Mouse (Mus musculus) spleen, postnatal 36 days (tissue): ENCODE results near the gene Nsun3.

Experiments used
- DNase-seq, 2 experiments: peaks; one replicate each; pipeline ENCODE4 v3.0.0; 2022; ENCODE audit warnings: low spot score in 2 of 2, mixed read lengths in 1 of 2

Gene Nsun3

DNA sequence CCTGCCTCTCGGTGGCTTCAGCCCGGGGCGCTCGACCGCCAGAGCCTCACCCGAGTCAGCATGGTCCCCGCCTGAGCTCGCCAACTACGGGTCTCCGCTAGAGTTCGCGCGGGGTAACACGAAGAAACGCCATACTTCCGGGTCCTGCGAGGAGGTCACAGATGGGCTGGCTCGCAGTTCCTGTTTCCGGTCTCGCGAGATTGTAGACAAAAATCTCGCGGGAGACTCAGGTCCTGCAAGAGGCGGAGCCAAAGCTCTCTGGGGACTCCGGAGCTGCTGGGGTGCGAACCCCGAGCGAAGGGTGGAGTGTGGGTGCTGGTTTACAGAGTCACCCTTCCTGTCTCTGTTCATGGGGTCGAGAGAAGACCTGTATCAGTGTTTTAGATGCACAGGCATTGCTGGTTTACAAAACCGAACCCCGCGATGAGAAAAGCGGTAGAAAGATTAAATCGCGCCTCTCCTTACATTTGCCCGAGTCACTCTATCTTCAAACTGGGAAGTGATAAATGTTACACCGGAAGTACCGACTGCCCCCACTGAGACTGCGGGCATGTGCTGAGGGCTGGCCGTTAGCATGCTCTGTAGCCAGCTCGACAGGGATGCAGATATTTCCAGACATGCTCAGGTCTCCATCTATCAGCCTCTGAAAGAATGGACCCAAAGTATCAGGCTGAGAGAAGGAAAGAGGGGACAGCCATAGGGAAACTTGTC lies at the start of gene Nsun3:
Gene Nsun3, minus strand, starts transcription at position 198 of the 711 bp plus-strand sequence.
- peak; percentile 94 to 95 for DNase-seq

DNA sequence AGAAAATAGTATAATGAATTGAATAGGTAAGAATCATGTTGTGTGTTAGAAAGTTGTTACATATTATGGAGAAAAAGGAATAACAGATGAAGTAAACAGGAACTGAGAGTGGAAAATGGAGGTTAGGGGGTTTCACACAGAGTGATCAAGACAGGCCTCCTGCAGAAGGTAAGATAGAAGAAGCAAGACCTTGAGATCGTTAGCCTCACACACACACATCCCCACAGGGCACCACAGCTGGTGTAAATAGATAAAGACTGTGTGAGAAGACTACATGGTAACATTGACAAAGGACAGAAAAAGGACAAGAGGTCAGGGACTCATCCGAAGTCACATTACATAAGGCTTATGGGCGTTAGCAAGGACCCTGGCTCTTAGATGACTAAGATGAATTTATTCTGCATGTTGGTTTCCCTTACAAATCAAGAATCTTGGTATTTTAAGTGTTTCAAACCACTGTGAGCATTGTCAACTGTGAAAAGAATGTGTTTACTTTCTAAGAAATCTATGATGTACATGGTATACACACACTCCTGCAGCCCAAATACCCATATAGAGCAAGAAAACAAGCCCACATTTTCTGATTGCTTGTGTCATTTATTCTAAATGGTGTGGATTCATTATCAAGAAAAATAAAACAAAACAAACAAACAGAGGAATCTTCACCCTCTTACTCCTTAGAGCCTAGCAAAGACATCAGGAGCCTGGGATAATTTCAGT lies 47.6 kb upstream of the Nsun3 start:
- peak; percentile 8 to 22 for DNase-seq

DNA sequence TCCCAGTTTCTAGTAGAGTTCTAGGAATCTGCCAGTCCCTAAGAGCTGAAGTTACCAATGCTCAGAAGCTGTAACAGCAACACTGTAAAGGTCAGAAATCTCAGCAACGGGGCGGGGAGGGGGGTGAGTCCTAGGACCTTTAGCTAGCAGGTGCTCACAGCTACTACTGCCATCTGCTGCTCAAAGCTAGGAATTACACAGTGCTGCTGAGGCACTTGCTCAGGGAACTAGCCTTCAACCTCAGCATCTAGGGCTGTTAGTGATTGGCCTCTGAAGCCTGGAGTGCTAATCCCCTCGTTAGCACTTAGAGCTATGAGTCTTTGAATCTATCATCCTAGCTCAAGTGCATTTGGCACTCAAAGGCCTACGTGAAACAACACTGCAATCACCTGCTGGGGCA lies 45.9 kb upstream of the Nsun3 start:
- peak; percentile 20 to 34 for DNase-seq

DNA sequence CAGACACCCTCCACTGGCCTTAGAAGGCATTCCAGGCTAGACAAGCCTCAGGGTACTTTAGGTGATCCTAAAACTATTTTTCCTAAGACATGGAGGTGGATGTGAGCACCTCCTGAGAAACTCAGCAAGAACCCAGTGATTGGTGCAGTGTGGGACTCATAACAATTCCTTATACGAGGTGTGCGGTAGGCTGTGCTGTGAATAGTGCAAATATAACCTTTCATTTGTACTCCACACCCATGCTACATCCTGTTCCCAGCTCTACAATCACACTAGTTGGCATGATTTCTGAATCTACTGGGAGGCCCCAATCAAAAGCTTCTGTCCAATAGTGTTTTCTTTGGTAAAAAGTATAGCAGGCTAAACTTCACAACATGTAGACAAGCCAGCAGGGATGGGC lies 45.4 kb upstream of the Nsun3 start:
- no peak for DNase-seq

DNA sequence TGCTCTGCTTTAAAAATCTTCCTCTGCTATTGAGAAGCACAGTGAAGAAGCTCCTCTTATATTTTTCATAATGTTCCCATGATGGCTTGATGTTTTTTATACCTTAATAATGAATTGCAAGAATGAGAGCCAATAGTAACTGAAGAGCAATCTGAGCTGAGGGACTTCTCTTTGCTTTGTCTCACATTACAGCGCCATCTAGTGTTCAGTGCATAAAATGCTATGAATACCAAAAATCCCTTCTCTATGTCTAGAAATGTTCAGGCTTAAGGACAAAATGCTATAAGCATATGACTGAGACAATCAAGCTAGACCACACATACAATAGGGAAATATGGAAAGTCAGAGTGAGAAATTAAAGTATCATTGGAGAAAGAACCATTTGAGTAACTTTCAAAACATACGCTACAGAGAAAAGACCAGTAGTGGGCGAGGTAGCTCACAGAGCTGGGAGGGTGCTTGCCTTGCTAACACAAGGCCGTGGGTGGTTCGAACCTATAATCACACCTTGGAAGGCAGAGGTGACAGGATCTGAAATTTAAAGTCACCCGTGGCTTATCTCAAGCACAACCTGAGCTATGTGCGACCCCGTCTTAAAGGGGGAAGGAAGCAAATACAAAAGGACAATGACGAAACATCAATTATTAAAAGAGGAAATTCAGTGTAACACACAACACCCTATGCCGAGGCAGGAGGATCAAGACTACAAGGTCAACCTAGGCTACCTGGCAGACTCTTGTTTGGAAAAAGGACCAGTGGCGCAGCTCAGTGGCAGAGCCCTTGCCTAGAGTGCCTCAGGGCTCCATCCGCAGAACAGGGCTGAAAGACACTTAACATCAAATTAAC lies 39.8 kb upstream of the Nsun3 start:
- peak; percentile 2 to 22 for DNase-seq

DNA sequence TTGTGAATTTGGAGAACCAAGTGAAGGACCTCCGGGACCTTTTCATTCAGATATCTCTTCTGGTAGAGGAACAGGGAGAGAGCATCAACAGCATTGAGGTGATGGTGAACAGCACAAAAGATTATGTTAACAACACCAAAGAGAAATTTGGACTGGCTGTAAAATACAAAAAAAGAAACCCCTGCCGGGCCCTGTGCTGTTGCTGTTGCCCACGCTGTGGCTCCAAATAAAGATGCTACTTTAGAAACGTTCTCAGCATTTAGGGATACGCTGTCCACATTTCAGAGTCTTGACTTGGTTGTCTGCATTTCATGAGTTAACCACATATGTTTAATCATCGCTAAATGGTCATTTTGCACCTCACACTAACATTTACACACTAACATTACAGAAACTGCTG lies 35.9 kb upstream of the Nsun3 start:
- DNase-seq = no peak

DNA sequence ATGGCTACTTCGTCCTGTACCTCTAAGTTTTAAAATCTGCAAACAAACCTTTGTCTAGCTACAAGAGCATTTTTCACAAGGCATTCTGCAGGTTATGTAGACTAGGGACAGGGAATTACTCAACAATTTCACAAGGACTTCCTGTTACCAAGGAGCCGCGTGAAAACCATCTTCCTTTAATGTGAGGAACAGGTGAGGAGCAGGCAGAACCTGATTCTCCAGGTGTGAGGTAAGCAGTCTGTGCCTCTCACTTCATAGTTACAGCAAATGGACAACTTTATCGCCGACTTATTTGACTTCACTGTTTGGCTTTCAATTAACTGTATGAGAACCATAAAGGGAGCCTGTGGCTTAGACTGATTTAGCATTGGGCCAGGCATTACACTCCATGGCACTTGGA lies 27.9 kb upstream of the Nsun3 start, which contains the start of gene Stx19:
Gene Stx19, plus strand, starts transcription at position 186 of the 400 bp plus-strand sequence.
- no peak for DNase-seq

DNA sequence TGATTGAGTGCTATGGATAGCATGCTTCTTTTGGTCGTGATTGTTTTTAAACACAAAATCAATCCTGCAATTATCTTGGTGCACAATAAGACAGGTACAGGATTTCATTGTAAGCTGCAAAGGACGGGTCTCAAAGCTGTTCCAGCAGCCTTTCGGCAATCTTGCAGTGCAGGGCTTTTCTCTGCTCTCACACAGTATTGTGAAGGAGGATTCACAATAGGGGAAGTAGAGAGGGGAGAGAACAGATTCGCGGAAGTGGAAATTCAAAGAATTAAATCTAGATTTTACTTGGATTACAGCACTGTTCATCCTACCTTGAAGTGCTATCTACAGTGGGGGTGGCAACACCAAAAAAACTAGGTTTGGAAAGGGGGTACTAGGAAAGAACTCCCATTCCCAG lies 27.2 kb upstream of the Nsun3 start:
- DNase-seq = no peak

DNA sequence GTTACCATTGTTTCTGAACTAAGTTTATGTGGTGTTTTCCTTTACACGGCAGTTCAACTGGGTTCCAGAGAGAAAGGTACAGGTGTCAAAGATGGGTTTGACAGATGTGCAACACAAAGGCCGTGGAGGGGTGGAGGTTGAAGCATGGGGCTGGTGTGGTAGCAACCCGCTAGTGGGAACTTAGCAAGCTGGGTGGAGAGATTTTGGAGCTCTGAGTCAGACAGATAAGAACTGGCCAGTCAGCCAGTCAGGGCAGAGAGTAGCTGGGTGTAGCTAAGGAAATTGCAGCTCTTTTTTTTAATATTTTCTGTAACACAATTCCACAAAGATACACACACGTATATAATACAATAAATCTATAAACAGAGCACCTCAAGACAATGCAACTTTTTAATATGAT lies 24.2 kb upstream of the Nsun3 start:
- no peak for DNase-seq

DNA sequence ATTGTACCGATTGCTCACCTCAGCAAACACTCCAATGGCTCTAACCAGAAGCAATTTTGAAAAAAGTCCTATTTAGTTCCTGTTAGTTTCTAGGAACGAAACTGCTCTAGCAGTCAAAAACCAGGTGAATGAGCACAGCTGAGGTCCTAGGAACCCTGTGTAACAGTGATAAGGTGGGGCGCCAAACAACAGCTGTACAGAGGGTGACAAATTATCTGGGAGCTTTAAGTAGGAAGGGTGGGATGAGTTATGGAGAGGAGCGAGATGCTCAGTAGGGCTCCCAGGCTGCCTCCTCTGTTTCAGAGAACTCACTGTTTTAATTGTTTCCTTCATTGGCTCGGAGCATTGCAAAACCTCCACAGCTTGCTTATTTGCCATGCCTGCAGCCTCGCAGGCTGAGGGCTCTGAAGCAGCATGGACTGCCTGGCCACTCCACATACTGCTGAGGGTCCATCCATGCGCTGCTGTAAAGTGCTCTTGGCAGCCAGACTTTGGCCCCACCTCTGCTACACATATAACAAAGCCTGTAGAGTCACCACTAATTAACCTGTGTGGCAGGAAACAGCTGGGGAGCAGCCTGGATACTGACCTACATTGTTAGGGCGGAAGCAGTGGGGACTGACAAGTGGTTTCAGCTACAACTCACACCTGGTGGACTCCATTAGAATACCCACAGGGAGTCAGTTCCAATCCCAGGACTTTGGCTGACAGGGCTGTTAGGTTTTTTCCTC lies 20.8 kb upstream of the Nsun3 start:
- no peak for DNase-seq

DNA sequence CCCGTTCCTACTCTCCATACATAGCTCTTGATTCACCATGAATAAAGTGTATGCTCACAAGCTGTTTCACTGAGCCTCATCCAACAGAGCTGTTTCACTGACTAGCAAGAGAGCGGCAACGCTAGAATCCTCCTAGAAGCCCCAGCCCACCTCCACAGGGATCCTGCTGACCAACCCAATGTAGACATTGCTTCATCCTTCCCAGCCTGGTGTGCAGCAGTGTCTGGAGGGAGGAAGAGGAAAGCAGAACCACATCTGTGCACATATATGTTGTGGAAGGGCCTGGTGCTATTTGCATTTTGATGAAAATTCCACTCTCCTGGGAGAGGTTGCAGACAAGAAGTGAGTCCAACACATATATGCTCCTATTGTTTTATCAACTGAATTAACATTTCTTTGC lies 18.0 kb upstream of the Nsun3 start:
- DNase-seq = no peak

DNA sequence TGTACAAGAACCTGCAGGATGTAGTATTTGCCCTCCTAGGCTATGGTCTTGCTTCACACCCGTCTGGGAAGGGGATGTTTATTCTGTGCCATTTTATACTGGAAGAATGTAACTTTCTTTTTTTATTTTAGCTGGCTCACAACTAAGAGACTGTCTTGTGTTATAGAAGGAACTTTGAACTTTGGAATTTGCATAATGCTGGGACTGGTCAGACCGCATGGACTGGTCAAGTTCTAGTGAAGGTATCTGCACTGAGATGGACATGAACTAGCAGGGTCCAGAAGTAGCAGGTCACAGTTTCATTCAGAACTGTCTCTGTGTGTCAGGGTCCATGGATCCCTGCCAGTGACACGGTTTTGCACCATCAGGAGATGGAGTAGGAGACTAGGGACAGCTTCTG lies 13.2 kb upstream of the Nsun3 start:
- no peak for DNase-seq

DNA sequence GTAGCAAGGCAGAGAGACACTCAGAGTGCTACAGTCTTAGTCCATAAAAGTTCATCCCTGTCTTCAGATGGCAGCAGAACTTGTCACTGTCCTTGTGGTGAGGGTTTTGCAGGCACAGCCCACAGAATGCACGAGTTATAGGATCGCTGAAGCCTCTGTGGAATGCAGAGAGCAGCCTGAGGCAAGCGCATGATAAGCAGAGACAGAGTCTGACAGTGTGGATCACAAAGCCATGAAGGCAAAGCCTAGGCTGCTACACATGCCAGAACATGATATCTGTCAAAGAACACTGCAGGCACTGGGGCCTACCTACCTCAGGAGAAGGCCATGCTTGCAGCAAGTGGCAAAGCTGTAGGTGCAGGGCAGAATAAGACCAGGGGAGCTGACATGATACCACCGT lies 12.8 kb upstream of the Nsun3 start:
- no peak for DNase-seq

DNA sequence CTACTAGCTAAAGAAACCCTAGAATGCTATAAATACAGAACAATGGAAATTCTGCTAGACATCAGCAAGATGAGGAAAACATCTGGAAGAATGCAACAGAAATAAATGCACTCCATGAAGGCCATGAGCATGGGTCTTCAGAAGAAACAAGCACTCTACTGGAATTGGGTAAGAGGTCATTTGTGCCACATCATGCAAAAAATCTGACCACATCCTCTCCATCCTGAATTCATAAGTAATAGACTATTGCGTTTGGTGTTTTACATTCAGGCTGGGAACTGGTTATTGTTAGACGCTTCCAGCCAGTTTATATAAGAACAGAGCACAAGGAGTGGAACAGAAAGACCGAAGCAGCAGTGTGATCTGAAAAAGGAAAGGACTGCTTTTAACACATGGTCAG lies 12.2 kb upstream of the Nsun3 start:
- DNase-seq = no peak

DNA sequence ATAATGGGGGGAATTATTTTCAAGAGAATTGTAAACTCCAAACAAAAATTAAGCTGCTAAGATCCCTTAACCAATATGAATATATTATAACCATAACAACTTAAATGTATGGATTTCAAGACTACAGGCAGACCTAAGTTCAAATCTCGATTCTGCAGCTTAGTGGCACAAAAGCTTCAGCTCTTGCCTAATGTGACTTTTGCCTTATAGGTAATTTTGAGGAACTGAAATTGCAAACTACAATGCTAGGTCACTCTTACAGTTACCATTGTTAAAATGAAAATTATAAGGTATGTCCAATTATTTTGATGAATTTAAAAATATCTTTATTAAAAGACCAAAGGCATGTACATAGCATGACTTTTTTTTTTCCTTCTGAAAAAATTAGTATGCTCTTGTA lies 10.0 kb upstream of the Nsun3 start:
- DNase-seq = no peak

DNA sequence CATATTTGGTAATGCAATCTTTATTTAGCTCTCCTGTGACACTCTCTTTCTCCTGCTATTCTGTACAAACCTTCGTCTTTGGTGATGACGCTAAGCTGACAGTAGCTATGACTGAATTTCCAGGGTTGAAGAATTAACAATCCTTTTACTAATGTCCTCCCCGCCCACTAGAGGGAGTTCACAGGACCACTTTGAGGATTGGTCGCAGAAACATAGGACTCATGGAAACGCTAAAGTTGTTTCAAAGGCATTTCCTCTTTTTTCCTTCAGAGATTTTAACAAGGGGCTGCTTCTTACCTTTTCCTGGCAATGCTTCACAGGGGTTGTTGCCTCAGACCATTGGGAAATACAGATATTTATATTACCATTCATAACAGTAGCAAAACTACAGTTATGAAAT lies 4.4 kb downstream of the Nsun3 start:
- peak in 1 of 2 experiments; percentile 11 for DNase-seq

DNA sequence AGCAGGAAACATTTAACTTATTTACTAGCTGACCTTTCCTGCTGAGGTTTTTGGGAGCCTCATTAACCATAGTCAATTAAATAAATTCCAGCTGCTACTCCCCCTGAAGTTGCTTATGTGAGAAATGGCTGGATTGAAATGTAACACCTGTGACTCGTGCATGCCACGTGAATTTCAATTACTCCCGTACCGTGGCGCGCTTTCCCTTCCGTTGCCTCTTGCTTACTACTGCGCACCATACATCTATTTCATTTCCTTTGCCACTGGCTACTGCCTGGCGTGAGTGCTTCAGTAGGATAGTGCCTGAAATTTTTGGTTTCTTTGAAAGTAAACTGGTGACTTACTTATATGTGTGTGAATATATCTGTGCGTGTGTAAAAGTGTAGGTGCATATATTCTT lies 8.3 kb downstream of the Nsun3 start:
- DNase-seq = no peak

DNA sequence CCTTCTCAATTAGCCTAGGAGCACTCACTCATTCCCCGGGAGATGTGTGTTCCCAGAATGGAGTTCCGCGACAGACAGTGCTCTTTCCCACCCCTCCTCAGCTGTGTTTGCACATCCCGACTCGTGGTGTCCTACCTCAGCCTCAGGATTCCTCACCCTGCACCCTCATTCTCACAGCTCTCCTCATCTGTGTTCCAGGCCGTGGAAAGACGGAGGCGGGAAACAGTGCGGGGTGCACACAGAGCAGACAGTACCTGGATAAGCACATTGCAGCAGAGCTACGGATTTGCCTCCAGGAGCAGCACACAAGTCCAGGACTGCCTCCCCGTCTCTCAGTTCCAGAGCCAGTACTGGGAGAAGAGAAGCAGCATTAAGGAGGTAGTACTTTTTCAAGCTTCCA lies 10.6 kb downstream of the Nsun3 start:
- no peak for DNase-seq

DNA sequence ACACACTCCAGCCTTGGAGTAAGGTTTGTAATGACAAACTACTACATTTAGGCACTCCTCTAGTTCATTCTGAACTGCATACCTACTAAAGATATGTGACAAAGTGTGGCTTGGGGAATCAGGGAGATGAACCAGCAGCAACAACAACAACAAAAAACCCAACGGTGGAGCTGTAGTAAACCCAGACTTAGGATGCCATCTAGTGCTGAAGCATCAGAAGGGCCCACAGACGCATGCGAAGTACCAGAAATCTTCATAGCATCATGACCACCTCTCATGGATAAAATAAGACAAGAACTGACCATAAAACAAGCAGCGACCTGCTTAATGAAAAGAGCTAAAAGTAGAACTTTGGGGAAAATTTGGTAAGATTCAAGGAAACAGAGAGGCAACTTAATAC lies 13.2 kb downstream of the Nsun3 start:
- no peak for DNase-seq

DNA sequence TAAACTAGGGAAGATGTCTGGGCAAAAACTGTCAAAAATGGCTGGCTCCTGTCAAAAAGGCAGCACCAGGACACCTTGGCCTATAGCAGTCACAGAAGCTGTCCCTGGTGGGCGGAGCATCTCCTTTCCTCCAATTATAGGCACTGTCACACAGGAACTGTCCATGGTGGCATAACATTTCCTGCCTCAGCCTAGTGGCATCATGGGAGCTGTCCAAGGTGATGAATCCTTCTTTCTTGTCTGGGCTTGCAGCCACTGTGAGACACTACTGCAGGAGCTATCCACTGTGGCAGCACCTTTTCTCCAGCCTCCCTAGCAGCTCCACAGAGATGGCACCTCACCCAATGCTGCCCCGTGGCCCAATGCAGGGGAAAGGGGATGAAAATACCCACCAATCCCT lies 28.3 kb downstream of the Nsun3 start:
- peak; percentile 8 to 29 for DNase-seq

DNA sequence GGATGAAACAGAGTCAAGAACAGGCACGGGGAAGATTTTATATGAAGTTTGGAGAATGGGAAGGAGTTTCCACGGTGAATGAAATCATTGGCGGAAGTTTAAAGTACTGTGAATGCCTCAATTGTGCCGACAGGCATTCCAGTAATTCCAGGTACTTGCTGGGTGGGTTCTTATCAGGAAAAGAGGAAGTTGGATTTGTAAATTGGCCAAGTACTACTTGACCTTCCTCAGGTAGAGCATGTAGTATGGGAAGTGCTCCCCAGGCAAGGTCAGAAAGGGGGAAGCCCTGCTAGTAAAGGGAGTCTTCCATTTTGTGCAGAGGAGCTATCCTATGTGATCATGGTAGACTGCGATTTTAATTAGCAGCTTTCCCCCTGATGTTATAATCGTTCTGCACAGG lies 31.3 kb downstream of the Nsun3 start:
- no peak for DNase-seq

DNA sequence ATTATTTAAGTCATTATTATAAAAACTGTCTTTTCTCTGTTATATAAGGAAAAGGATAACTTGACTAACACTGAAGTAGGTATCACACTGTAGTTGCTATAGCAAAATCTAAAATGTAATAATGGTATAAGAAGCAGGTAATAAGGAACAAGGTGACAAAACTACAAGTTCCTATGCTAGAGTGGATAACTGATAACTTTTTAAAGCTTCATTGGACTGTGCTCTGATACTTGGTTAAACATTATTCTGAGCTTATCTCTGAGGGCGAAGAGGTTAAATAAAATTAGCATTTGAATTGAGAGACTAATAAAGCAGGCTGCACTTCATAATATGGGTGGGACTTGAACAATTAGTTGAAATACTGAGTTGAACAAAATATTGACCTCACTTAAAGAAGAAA lies 33.0 kb downstream of the Nsun3 start:
- no peak for DNase-seq
